ENCODE assay signal across 25 mouse cellular contexts in genomic region chr12:7095440-7095839, GRCm38 (mm10).
"Had no signal": no experiment of that assay in that cellular context is flagged by ENCODE, and none has a peak within 500 bp of the region (broad histone marks: within the 10 kb centered on the region; RNA-seq: fewer than 3 reads in every experiment).

No protein-coding gene starts in this region.

- H3K9ac ChIP-seq: heart, embryonic 12.5 days; hindbrain, embryonic 12.5 days; hindbrain, embryonic 14.5 days; intestine, embryonic 15.5 days; limb, embryonic 12.5 days had no signal

- H3K4me1 ChIP-seq: heart, embryonic 12.5 days; hindbrain, embryonic 10.5 days; hindbrain, embryonic 12.5 days; intestine, embryonic 15.5 days; limb, embryonic 10.5 days; limb, embryonic 12.5 days had no signal

- H3K9me3 ChIP-seq: heart, embryonic 12.5 days; hindbrain, embryonic 10.5 days; hindbrain, embryonic 12.5 days; intestine, embryonic 15.5 days; limb, embryonic 10.5 days; limb, embryonic 12.5 days had no signal

- DNase-seq: gastrocnemius, adult 2 months; gastrocnemius, postnatal 10 days; gastrocnemius, postnatal 25 days; heart, adult 2 months; heart, postnatal 10 days; heart, postnatal 4 days; kidney, adult 18-20 months; kidney, adult 8-10 months; kidney, postnatal 10 days; kidney, postnatal 25 days; kidney, postnatal 4 days; liver had no signal

- H3K36me3 ChIP-seq: heart, embryonic 12.5 days; hindbrain, embryonic 10.5 days; hindbrain, embryonic 12.5 days; intestine, embryonic 15.5 days; limb, embryonic 10.5 days; limb, embryonic 12.5 days had no signal

- H3K27me3 ChIP-seq: heart, embryonic 12.5 days; hindbrain, embryonic 12.5 days; intestine, embryonic 15.5 days had no signal

- ATAC-seq: hindbrain, embryonic 16.5 days; inflammation-experienced regulatory T-cells, adult 6 months; intestine, embryonic 15.5 days; intestine, postnatal 0 days had no signal

- H3K4me3 ChIP-seq: gastrocnemius, adult 2 months; heart, adult 2 months; heart, embryonic 12.5 days; hindbrain, embryonic 10.5 days; hindbrain, embryonic 12.5 days; intestine, embryonic 15.5 days; layer of hippocampus, adult 2 months; left cerebral cortex, adult 2 months; limb, embryonic 10.5 days; limb, embryonic 12.5 days had no signal

- H3K4me2 ChIP-seq: heart, embryonic 12.5 days; hindbrain, embryonic 12.5 days; hindbrain, embryonic 14.5 days; intestine, embryonic 15.5 days; limb, embryonic 12.5 days; liver, embryonic 11.5 days had no signal

- H3K27ac ChIP-seq: gastrocnemius, adult 2 months; heart, adult 2 months; hindbrain, embryonic 10.5 days; hindbrain, embryonic 12.5 days; hindbrain, embryonic 14.5 days; intestine, embryonic 15.5 days; layer of hippocampus, adult 2 months; limb, embryonic 10.5 days; limb, embryonic 12.5 days had no signal
